Mouse (Mus musculus) left cerebral cortex, postnatal 4 days (tissue): ENCODE measurements at regions not wholly inside any gene's neighbourhood (a gene's known extent, or its start where the extent isn't known, plus 50 kb on each side); places are given as distances from the start of the nearest gene placed in this dataset.

ENCODE experiments used
- DNase-seq: peaks from one replicate; pipeline ENCODE4 v3.0.0-alpha.2; 2022
- intact Hi-C: fragments of 180-260 bp; cut with DNase I; formaldehyde crosslinking; loops from one replicate; pipeline ENCODE4 v1.15.1; 2025

GRCm38 (mm10) chr12:65822285-65822684 is 461.9 kb downstream of the Rpl10l start:
- DNase-seq = no peak
- intact Hi-C loops = no loop called here

- intact Hi-C loops = no loop called here
- DNase-seq = no peak
Measured at GRCm38 (mm10) chr12:65799060-65799459, 485.1 kb downstream of the Rpl10l start.

DNA sequence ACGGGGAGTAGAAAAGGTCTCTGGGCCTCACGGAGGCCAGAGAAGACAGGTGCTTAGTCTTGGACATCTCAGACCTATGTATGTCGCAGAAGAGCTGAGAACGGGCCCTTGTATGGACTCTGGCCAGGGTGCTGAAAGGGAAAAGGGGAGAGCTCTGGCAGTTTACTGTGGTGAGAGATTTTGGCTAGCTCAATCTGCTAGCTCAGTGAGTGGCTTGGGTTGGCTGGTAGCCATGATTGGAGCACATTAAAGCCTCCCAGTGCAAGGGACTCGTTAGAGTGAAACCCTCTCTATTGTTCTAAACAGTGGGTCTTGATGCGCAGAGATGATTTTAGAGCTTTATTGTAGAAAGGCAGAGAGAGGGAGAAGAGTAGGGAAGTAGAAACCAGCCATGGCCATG is 512.7 kb downstream of the Rpl10l start:
- DNase-seq = peak; percentile 17
- intact Hi-C loops = no loop called here
